Mouse (Mus musculus): Measurements from ENCODE around the gene Tor1b. TPM values are rescaled to one million over a fixed set of nuclear protein-coding genes. Genes with fewer than 3 reads are reported as not detected.

Gene Tor1b
- total and polyA plus RNA-seq, 3 experiments, result 33.0 to 55.6 (median 36.9) TPM

GRCm38 (mm10) chr2:30920216-30920615 is 32.5 kb upstream of the Tor1b start:
- Histone ChIP-seq H3K27me3 (ENCODE audit: control insufficient read depth in 1 of 2, insufficient read depth in 2 of 2, low read length in 2 of 2) (no peaks in the 10 kb centered on the region; a peak in 1 of 4 replicates), H3K9me3 (replicated peaks; ENCODE audit: insufficient read depth, low read length) (no peaks in the 10 kb centered on the region), H3K9ac (ENCODE audit: control insufficient read depth, low read depth, low read length, poor library complexity, severe bottlenecking) (no peak overlapping the region), H3K79me2 (ENCODE audit: control insufficient read depth, insufficient read depth, low read length, poor library complexity) (no peaks in the 10 kb centered on the region), H3K27ac (ENCODE audit: control insufficient read depth, low read depth, low read length) (peak overlapping the region; percentile 42; the same call in 1 of the 2 replicates), H3K4me3 (ENCODE audit: control insufficient read depth in 1 of 2, insufficient read depth in 1 of 2, low read depth in 2 of 2, low read length in 2 of 2) (no peak overlapping the region), H3K36me3 (ENCODE audit: control insufficient read depth in 1 of 2, insufficient read depth in 2 of 2, low read length in 2 of 2) (peaks cover 0 to 12% of the 10 kb centered on the region in 2 experiments; a peak in 2 of 4 replicates), H3K4me1 (ENCODE audit: control insufficient read depth in 1 of 2, insufficient read depth in 2 of 2, low read length in 2 of 2) (peaks cover 3 to 13% of the 10 kb centered on the region in 2 experiments; a peak in 3 of 4 replicates)
- peak; percentile 72 for DNase-seq (ENCODE audit: low read depth, low spot score)
- TF ChIP-seq TAL1 (IDR thresholded peaks at IDR 0.05; ENCODE audit: low read length), result no peak
- TF ChIP-seq JUND (IDR thresholded peaks at IDR 0.05; ENCODE audit: low read depth, low read length), result no peak
- TF ChIP-seq E2F4 (IDR thresholded peaks at IDR 0.05; ENCODE audit: borderline replicate concordance, low read depth, low read length), result no peak
- TF ChIP-seq TCF12 (IDR thresholded peaks at IDR 0.05; ENCODE audit: low read depth, low read length), result 0 out of 2 replicates have a peak, but pooled peaks have one; percentile 19
- TF ChIP-seq RCOR1 (IDR thresholded peaks at IDR 0.05; ENCODE audit: low read depth, low read length), result peak; percentile 48; the same call in 1 of the 2 replicates
- no peak for TF ChIP-seq NELFE (IDR thresholded peaks at IDR 0.05; ENCODE audit: low read depth, low read length)
- TF ChIP-seq CHD2 (IDR thresholded peaks at IDR 0.05; ENCODE audit: low read length), result no peak
- no peak for TF ChIP-seq POLR2AphosphoS5 (IDR thresholded peaks at IDR 0.05; ENCODE audit: borderline replicate concordance, low read depth, low read length)
- TF ChIP-seq MYC (IDR thresholded peaks at IDR 0.05; ENCODE audit: low read depth, low read length), result peak; percentile 76; the same call in 1 of the 2 replicates
- no peak for TF ChIP-seq USF2 (IDR thresholded peaks at IDR 0.05; ENCODE audit: borderline replicate concordance in 1 of 2, insufficient read depth in 1 of 2, low read depth in 1 of 2, low read length in 2 of 2)
- TF ChIP-seq POLR2A (IDR thresholded peaks at IDR 0.05; ENCODE audit: control insufficient read depth in 1 of 2, insufficient read depth in 1 of 2, low read depth in 1 of 2, low read length in 2 of 2, poor library complexity in 1 of 2), result no peak
- TF ChIP-seq SIN3A (IDR thresholded peaks at IDR 0.05; ENCODE audit: low read length), result no peak
- no peak for TF ChIP-seq HCFC1 (IDR thresholded peaks at IDR 0.05; ENCODE audit: low read depth, low read length)
- TF ChIP-seq ZNF384 (IDR thresholded peaks at IDR 0.05; ENCODE audit: low read depth, low read length), result peak; percentile 81
- TF ChIP-seq TBP (IDR thresholded peaks at IDR 0.05; ENCODE audit: low read depth, low read length), result 0 out of 2 replicates have a peak, but pooled peaks have one; percentile 15
- no peak for TF ChIP-seq RAD21 (IDR thresholded peaks at IDR 0.05; ENCODE audit: low read depth, low read length)
- no peak for TF ChIP-seq UBTF (IDR thresholded peaks at IDR 0.05; ENCODE audit: borderline replicate concordance, insufficient read depth, low read depth, low read length)
- peak; percentile 42; the same call in 1 of the 2 replicates for TF ChIP-seq MAX (IDR thresholded peaks at IDR 0.05; ENCODE audit: low read length)
- TF ChIP-seq MEF2A (IDR thresholded peaks at IDR 0.05; ENCODE audit: extremely low read depth, insufficient replicate concordance, low read depth, low read length, poor library complexity, severe bottlenecking), result no peak
- no peak for TF ChIP-seq GABPA (IDR thresholded peaks at IDR 0.05; ENCODE audit: low read depth, low read length)
- TF ChIP-seq USF1 (IDR thresholded peaks at IDR 0.05; ENCODE audit: low read depth, low read length), result peak; percentile 72; the same call in 1 of the 2 replicates
- TF ChIP-seq MAZ (IDR thresholded peaks at IDR 0.05; ENCODE audit: low read depth, low read length), result no peak
- no peak for TF ChIP-seq MYB (IDR thresholded peaks at IDR 0.05; ENCODE audit: low read depth, low read length)
- TF ChIP-seq ZC3H11A (IDR thresholded peaks at IDR 0.05; ENCODE audit: low read depth, low read length), result no peak
- TF ChIP-seq CHD1 (IDR thresholded peaks at IDR 0.05; ENCODE audit: low read depth, low read length), result no peak
- TF ChIP-seq BHLHE40 (IDR thresholded peaks at IDR 0.05; ENCODE audit: borderline replicate concordance, low read depth, low read length), result peak; percentile 83
- no peak for TF ChIP-seq MAFK (IDR thresholded peaks at IDR 0.05; ENCODE audit: borderline replicate concordance, low read depth, low read length)
- TF ChIP-seq ETS1 (IDR thresholded peaks at IDR 0.05; ENCODE audit: low read depth, low read length), result peak; percentile 92
- TF ChIP-seq EP300 (IDR thresholded peaks at IDR 0.05; ENCODE audit: low read depth in 1 of 2, low read length in 2 of 2), result peak; percentile 14 to 60; a peak in 2 of 4 replicates
- no peak for TF ChIP-seq ZMIZ1 (IDR thresholded peaks at IDR 0.05; ENCODE audit: low read depth, low read length)
- no peak for TF ChIP-seq KAT2A (conservative IDR thresholded peaks at IDR 0.05; ENCODE audit: low read depth, low read length)
- no peak for TF ChIP-seq ELF1 (IDR thresholded peaks at IDR 0.05; ENCODE audit: low read depth, low read length)
- TF ChIP-seq CTCF (IDR thresholded peaks at IDR 0.05 in 2 of 3, conservative IDR thresholded peaks at IDR 0.05 in 1 of 3; ENCODE audit: control insufficient read depth in 1 of 3, insufficient read depth in 1 of 3, low read depth in 2 of 3, low read length in 3 of 3, poor library complexity in 1 of 3, severe bottlenecking in 1 of 3), result no peak
- no peak for TF ChIP-seq NRF1 (IDR thresholded peaks at IDR 0.05; ENCODE audit: insufficient read depth, low read depth, low read length, poor library complexity, severe bottlenecking)
- TF ChIP-seq ZKSCAN1 (IDR thresholded peaks at IDR 0.05; ENCODE audit: low read depth, low read length), result no peak
- TF ChIP-seq GATA1 (IDR thresholded peaks at IDR 0.05; ENCODE audit: low read depth, low read length), result peak; percentile 78
- peak; percentile 37; the same call in 1 of the 2 replicates for TF ChIP-seq MXI1 (IDR thresholded peaks at IDR 0.05; ENCODE audit: low read depth, low read length)
